Mouse (Mus musculus): Measurements from ENCODE around the gene Lcat. TPM values are rescaled to one million over a fixed set of nuclear protein-coding genes. Genes with fewer than 3 reads are reported as not detected.

Gene Lcat
- polyA plus RNA-seq, 1 experiment from 2014 or later = 97.1 TPM

Small RNAs within 50 kb of the gene (microRNA-seq; reads per million reads assigned to microRNA genes)
- gene Mir7074 = not detected

Other genes starting within 250 kb of the Lcat start
- gene Acd, start 242.3 kb downstream of the Lcat start, polyA plus RNA-seq (2015; fragmentation: Nextera tagmentation; extraction: Ambion mirVana) = 19.1 and 20.8 TPM in 2 replicates
- 5.7 and 6.1 TPM in 2 replicates for gene Pard6a, start 242.2 kb downstream of the Lcat start, polyA plus RNA-seq (2015; fragmentation: Nextera tagmentation; extraction: Ambion mirVana)
- gene 4933405L10Rik, start 235.7 kb downstream of the Lcat start, polyA plus RNA-seq (2015; fragmentation: Nextera tagmentation; extraction: Ambion mirVana) = not detected in 2 replicates
- 3.5 and 4.1 TPM in 2 replicates for gene Enkd1, start 235.2 kb downstream of the Lcat start, polyA plus RNA-seq (2015; fragmentation: Nextera tagmentation; extraction: Ambion mirVana)
- 1.6 and 1.8 TPM in 2 replicates for gene Gfod2, start 184.7 kb downstream of the Lcat start, polyA plus RNA-seq (2015; fragmentation: Nextera tagmentation; extraction: Ambion mirVana)
- 44.3 and 50.1 TPM in 2 replicates for gene Ranbp10, start 116.0 kb downstream of the Lcat start, polyA plus RNA-seq (2015; fragmentation: Nextera tagmentation; extraction: Ambion mirVana)
- gene Tsnaxip1, start 115.7 kb downstream of the Lcat start, polyA plus RNA-seq (2015; fragmentation: Nextera tagmentation; extraction: Ambion mirVana) = 0.07 TPM in 2 replicates
- 19.1 and 20.5 TPM in 2 replicates for gene Cenpt, start 90.1 kb downstream of the Lcat start, polyA plus RNA-seq (2015; fragmentation: Nextera tagmentation; extraction: Ambion mirVana)
- gene Thap11, start 88.2 kb downstream of the Lcat start, polyA plus RNA-seq (2015; fragmentation: Nextera tagmentation; extraction: Ambion mirVana) = 25.4 and 26.4 TPM in 2 replicates
- 88.9 and 95.7 TPM in 2 replicates for gene Nutf2, start 82.8 kb downstream of the Lcat start, polyA plus RNA-seq (2015; fragmentation: Nextera tagmentation; extraction: Ambion mirVana)
- gene Edc4, start 62.5 kb downstream of the Lcat start, polyA plus RNA-seq (2015; fragmentation: Nextera tagmentation; extraction: Ambion mirVana) = 15.9 and 17.4 TPM in 2 replicates
- not detected in 2 replicates for gene Nrn1l, start 49.8 kb downstream of the Lcat start, polyA plus RNA-seq (2015; fragmentation: Nextera tagmentation; extraction: Ambion mirVana)
- gene Pskh1, start 42.9 kb downstream of the Lcat start, polyA plus RNA-seq (2015; fragmentation: Nextera tagmentation; extraction: Ambion mirVana) = 10.0 and 12.2 TPM in 2 replicates
- 0.22 TPM in 1 of 2 replicates, not detected in the other for gene Ctrl, start 9.5 kb downstream of the Lcat start, polyA plus RNA-seq (2015; fragmentation: Nextera tagmentation; extraction: Ambion mirVana)
- gene Psmb10, start 4.9 kb downstream of the Lcat start, polyA plus RNA-seq (2015; fragmentation: Nextera tagmentation; extraction: Ambion mirVana) = 34.8 and 40.6 TPM in 2 replicates
- 11.1 and 12.0 TPM in 2 replicates for gene Slc12a4, start 22.7 kb upstream of the Lcat start, polyA plus RNA-seq (2015; fragmentation: Nextera tagmentation; extraction: Ambion mirVana)
- not detected in 2 replicates for gene Dpep3, start 36.0 kb upstream of the Lcat start, polyA plus RNA-seq (2015; fragmentation: Nextera tagmentation; extraction: Ambion mirVana)
- gene Dus2, start 48.0 kb upstream of the Lcat start, polyA plus RNA-seq (2015; fragmentation: Nextera tagmentation; extraction: Ambion mirVana) = 10.5 and 10.9 TPM in 2 replicates
- gene Dpep2nb, start 62.6 kb upstream of the Lcat start, polyA plus RNA-seq (2015; fragmentation: Nextera tagmentation; extraction: Ambion mirVana) = not detected in 2 replicates
- gene Ddx28, start 68.5 kb upstream of the Lcat start, polyA plus RNA-seq (2015; fragmentation: Nextera tagmentation; extraction: Ambion mirVana) = 8.7 and 9.6 TPM in 2 replicates
- gene Nfatc3, start 115.5 kb upstream of the Lcat start, polyA plus RNA-seq (2015; fragmentation: Nextera tagmentation; extraction: Ambion mirVana) = 2.4 and 3.0 TPM in 2 replicates
- 17.5 and 20.1 TPM in 2 replicates for gene Esrp2, start 193.6 kb upstream of the Lcat start, polyA plus RNA-seq (2015; fragmentation: Nextera tagmentation; extraction: Ambion mirVana)
- 8.8 and 9.1 TPM in 2 replicates for gene Pla2g15, start 207.0 kb upstream of the Lcat start, polyA plus RNA-seq (2015; fragmentation: Nextera tagmentation; extraction: Ambion mirVana)
- gene Slc7a6, start 225.5 kb upstream of the Lcat start, polyA plus RNA-seq (2015; fragmentation: Nextera tagmentation; extraction: Ambion mirVana) = 4.1 and 4.3 TPM in 2 replicates

Data from liver, embryonic 16.5 days (tissue).